Mouse (Mus musculus) cerebellum, adult (tissue): ENCODE results near the gene Chchd10.

Source experiments
- ATAC-seq: cut with Nextera tagmentation; 2 replicates; pipeline ENCODE4 v1.9.2; 2017; ENCODE audit warnings: mild to moderate bottlenecking, moderate library complexity, mixed read lengths; ENCODE audit not compliant: insufficient number of reproducible peaks, low FRiP score, low TSS enrichment

The Chchd10 gene

GRCm38 (mm10) chr10:75921726-75922560, 11.0 kb upstream of the Chchd10 start:
- ATAC-seq = peak; percentile 52

- ATAC-seq = no peak
These were observed 8.6 kb upstream of the Chchd10 start for GRCm38 (mm10) chr10:75924324-75924723.

- ATAC-seq = no peak
These were observed 6.5 kb upstream of the Chchd10 start for GRCm38 (mm10) chr10:75926396-75926795.

GRCm38 (mm10) chr10:75930304-75930703, 2.6 kb upstream of the Chchd10 start:
- ATAC-seq = no peak

- no peak for ATAC-seq
These were observed 1.6 kb upstream of the Chchd10 start for GRCm38 (mm10) chr10:75931311-75931710.

- no peak for ATAC-seq
These were observed 750 bp upstream of the Chchd10 start for GRCm38 (mm10) chr10:75932081-75932678.

- no peak for ATAC-seq
These were observed 2.1 kb downstream of the Chchd10 start for GRCm38 (mm10) chr10:75934991-75935390.

GRCm38 (mm10) chr10:75935680-75936541, 3.0 kb downstream of the Chchd10 start, which contains the start of gene Mmp11:
TSS of gene Mmp11 (minus strand) at chr10:75936496.
- ATAC-seq = peak; percentile 88

GRCm38 (mm10) chr10:75936909-75937667, 4.2 kb downstream of the Chchd10 start:
- no peak for ATAC-seq

- ATAC-seq = no peak
These were observed 5.1 kb downstream of the Chchd10 start for GRCm38 (mm10) chr10:75937851-75938643.

- ATAC-seq = no peak
These were observed 6.7 kb downstream of the Chchd10 start for GRCm38 (mm10) chr10:75939481-75940234.

GRCm38 (mm10) chr10:75940520-75940919, 7.6 kb downstream of the Chchd10 start, which contains the start of gene Gm867:
TSS of gene Gm867 (minus strand) at chr10:75940672.
- no peak for ATAC-seq

- no peak for ATAC-seq
These were observed 8.3 kb downstream of the Chchd10 start for GRCm38 (mm10) chr10:75941042-75941824.

GRCm38 (mm10) chr10:75942736-75943477, 10.0 kb downstream of the Chchd10 start, which contains the start of gene Vpreb3:
TSS of gene Vpreb3 (plus strand) at chr10:75943057.
- ATAC-seq = no peak

- no peak for ATAC-seq
These were observed 11.3 kb downstream of the Chchd10 start for GRCm38 (mm10) chr10:75944066-75944772.

- no peak for ATAC-seq
These were observed 12.3 kb downstream of the Chchd10 start for GRCm38 (mm10) chr10:75945213-75945612.
